Mouse (Mus musculus): ENCODE results near the gene Islr.

Islr gene

DNA sequence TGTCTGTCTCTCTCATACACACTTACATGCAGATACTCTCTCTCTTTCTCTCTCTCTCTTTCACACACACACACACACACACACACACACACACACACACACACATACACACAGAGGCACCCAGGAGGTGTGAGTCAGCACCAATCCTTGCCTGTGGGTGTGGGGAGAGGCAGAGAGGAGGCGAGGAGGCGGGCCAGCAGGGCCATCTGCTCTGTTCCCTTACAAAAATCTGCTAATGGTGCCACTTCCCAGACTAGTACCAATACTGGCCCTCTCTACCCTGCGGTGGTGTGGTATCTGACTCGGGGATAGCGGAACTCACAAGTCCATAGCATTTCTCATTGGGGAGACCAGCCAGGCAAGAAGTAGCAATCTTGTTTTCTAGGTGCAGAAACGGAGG lies 92.7 kb downstream of the Islr start:
- DNase-seq = peak; percentile 88 to 90

DNA sequence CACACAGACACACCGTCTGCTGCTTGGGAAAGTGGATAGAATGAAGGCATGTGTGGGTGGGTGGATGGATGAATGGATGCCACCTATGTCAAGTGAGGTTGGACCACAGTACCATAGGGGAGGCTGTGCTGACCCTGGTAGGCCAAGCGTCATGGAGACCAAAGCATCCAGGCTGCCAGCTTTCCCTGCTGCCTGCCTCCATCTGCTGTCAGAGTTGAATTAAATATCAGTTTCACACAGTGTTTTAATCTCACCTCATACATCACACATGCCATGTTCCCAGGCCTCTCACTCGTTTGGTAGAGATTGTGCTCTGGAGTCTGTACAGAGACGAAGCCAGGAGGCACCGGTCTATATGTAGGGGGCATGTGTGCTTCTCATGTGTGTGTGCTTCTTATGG lies 93.3 kb downstream of the Islr start:
- peak; percentile 72 to 79 for DNase-seq

DNA sequence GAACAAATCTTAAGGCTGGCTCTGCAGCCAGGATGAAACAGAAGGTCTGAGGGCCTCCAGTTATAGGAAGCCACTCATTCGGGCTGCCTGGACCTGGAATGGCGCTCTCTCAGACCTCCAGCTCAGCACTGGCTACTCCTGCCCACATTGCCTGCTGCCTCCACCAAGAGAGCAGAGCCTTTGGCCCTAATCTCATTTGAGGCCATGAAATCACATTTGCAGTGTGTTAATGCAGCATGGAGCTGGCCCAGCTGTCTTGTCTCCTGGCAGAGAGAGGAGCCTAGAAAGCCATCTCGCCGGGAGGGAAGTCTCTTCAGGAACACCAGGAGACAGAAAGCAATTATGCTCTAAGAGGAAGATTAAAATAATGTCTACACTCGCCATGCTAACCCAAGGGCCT lies 96.6 kb downstream of the Islr start:
- DNase-seq = peak in 1 of 2 experiments; percentile 53
